Mouse (Mus musculus) kidney, adult 8-10 months (tissue): ENCODE results near the gene Cenpw.

Experiments
- DNase-seq, 2 experiments: peaks; one replicate each; pipeline ENCODE4 v3.0.0; 2022

Gene Cenpw

GRCm38 (mm10) chr10:30199916-30200826, at the start of gene Cenpw:
Cenpw (minus strand) TSS chr10:30200560.
- DNase-seq, result peak; percentile 49 to 75

GRCm38 (mm10) chr10:30249654-30250053, 49.3 kb upstream of the Cenpw start:
- DNase-seq, result no peak

- no peak for DNase-seq
Observed at GRCm38 (mm10) chr10:30199501-30199900, 859 bp downstream of the Cenpw start.

- no peak for DNase-seq
Observed at GRCm38 (mm10) chr10:30167700-30168099, 32.7 kb downstream of the Cenpw start.
